Mouse (Mus musculus) heart, postnatal 36 days (tissue): ENCODE measurements around the gene Snx5. TPM values are rescaled to one million over a fixed set of nuclear protein-coding genes. Genes with fewer than 3 reads are reported as not detected.

Experiments
- DNase-seq, 2 experiments: peaks; one replicate each; pipeline ENCODE4 v3.0.0; 2021 to 2022
- intact Hi-C: fragments of 180-260 bp; cut with DNase I; formaldehyde crosslinking; loops from one replicate; pipeline ENCODE4 v1.15.1; 2025
- total RNA-seq, 2 experiments: library from RNA; stranded (reverse); gene quantifications; 2 replicates each; pipeline ENCODE4 v1.2.3; 2021

Gene Snx5
- total RNA-seq, 2 experiments from 2014 or later: 54.1 to 57.4 TPM

DNA sequence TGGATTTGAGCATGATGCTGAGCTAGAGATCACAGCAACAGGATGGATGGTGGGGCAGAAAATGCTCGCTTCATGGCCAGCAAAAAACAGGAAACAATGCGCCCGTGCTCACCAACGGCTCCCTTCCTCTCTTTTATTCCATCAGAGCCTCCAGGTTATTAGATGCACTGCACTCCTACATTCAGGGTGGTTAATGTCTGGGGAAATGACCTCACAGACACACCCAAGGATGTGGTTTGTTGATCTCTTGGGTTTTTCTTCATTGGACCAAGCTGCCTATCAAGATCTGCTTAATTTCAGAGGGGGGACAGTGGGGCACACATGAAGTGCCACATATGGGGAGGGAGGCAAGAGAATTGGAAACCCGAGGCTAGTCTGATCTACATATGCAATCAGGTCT, 39.6 kb downstream of the Snx5 start:
- no peak for DNase-seq
- intact Hi-C loops: no loop called here

DNA sequence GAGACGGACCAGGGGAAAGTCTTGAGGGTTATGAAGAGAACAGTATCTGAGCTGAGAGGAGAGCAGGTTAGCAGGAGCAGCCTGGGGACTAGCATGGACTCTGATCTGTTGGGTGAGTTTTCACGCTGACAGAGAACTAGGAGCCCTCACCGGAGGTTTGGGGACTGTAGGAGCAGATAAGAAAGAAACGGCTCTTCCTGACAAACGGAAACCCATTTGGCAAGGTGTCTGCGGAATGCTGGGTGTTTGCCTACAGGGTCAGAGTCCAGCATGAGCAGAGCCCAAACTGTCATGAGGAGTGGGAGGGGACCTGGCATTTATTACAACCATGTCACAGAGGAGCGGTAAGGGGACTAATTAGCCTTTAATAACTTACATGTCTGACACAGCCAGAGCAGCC, 40.2 kb downstream of the Snx5 start:
- peak in 1 of 2 experiments; percentile 39 for DNase-seq
- intact Hi-C loops: no loop called here

DNA sequence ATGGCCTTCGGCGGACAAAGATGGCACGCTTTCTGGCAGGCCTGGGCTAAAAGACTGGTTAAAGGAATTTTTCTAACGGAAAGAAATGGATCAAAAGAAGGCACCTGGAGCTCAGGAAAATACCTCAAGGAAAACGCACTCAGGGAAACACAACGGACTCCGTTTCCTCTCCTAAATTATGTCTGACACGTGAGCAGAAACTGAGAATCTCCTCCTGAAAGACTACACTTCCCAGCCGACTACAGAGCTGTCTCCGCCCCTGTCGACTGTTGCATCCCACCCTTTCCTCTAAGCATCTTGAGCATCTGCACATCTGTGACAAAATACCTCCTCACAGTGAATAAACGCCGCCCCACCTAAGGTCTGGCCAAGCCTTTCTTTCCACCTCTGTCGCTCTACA, 41.1 kb downstream of the Snx5 start:
- intact Hi-C loops: no loop called here

DNA sequence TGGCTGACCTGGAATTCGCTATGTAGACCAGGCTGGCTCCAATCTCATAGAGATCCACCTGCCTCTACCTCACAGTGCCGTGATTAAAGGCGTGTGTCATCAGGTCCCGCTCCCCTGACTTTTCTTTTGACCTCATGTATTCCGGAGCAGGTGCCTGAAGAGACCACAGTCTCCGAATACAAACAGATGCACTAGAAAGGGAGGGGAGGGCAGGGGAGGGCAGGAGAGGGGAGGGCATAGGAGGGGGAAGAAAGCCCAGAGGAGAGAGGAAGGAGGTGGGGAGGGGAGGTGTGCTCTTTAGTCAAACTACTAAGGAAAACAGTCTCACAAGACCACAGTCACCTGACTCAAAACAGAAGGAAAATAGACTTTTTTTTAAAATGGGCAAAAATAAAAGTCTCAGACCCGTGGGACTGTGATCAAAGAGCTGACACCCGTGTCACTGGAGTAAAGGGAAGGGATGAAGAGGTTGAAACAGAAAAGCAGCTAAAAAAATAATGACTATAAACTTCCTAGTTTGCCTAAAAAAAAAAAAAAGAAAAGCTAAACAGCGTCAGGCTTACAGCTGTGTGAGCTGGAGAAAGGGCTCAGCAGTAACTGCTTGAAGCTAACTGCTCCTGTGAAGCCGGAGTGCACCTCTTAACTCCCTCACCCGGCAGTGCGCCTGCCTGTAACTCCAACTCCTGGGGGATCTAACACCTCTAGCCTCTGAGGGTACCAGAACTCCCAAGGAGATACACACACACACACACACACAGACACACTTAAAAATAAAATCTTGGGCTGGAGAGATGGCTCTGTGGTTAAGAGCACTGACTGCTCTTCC, 42.0 kb downstream of the Snx5 start:
- no peak for DNase-seq
- intact Hi-C loops: no loop called here

More for the DNA sequence above, 41.1 kb downstream of the Snx5 start:
- DNase-seq: no peak

DNA sequence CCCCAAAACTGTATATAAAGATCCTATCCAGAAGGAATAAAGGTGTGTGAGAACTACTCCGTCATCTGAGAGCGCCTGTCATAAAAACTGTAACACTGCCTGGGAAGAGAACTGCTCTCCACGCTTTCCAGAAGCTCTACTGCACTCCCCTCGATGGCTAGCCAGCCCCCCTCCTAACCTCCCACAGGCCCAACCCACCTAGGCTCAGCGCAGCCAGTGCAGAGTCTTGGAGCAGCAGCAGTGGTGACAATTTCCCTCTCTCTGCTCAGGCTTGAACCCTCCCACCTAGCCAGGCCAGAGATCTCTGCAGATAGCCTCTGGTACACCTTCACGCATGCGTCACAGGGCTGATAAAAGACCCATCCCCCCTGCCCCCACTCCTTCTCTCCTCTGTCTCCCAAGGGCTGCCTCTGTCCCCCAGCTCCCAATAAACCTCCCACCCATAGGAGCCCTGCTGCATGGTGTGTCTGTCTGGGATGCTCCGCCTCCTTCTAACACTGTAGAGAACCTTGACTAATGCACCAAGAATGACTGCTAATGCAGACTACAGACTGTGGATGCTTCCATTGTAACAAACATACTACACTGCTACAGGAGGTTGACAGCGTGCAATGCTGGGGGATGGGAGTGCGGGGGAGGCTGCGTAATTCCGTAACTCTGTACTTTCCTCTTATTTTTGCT, 43.7 kb downstream of the Snx5 start:
- intact Hi-C loops: no loop called here
- no peak for DNase-seq

DNA sequence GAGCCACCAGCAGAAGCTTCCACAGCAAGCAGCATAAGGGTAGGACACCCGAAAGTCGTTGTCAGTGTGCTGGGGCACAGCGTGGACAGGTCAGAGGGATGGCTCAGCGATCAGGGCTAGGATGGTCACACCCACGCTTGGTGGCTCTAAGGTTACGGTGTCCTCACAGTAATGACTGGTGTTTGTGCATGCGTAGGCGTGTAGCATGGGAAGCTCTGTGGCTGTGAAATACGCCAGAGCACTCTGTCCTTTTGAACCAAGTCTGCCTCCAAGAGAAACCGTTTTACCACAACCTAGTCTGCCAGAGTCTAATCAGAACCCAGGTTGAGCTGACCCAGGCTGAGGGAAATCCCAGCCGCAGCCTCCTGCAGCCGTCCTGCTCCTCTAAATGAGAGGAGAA, 46.4 kb downstream of the Snx5 start:
- no peak for DNase-seq
- intact Hi-C loops: no loop called here

DNA sequence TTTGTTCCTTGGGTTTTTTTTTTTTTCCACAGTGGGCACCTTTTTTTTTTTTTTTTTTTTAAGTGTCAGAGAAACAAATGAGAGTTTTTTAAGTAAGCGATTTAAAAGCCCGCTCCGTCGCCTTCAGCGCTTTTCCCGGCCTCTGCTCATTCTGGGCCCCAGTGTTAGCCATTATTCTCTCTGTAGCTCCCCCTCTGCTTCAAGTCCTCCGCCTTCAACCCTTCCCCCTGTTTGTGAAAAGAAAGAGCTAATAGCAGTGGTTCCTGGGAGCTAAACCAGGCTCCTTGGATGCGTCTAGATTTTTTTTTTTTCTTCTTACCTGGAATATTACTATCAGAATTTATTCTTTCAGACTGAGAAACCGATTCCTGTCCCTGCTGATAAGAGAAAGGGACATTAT, 55.1 kb downstream of the Snx5 start:
- no peak for DNase-seq
- intact Hi-C loops: loop anchor here (5.0 kb wide), 1 partner anchor 298 kb away; the partner anchor contains the start of gene Dstn

DNA sequence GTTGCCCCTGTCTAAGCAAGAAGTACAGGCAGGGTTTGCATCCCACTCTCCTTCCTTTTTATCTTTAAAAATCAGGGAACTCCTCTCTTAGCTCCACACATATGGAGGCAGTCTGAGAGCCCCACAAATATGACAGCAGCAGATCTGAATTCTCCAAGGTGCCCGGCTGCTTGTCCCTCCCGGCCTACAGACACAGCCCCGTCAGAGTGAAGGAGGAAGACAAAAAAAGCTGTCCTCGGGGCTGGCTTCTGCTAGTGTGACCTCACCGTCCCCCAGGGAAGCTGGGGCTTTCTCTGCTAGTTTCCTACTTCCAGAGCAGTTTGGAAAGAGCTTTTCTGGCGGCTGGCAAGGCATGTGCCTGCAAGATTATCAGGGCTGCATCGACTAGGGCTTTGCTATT, 55.5 kb downstream of the Snx5 start:
- intact Hi-C loops: loop anchor here (5.0 kb wide), 1 partner anchor 298 kb away; the partner anchor contains the start of gene Dstn
- peak; percentile 48 to 51 for DNase-seq

DNA sequence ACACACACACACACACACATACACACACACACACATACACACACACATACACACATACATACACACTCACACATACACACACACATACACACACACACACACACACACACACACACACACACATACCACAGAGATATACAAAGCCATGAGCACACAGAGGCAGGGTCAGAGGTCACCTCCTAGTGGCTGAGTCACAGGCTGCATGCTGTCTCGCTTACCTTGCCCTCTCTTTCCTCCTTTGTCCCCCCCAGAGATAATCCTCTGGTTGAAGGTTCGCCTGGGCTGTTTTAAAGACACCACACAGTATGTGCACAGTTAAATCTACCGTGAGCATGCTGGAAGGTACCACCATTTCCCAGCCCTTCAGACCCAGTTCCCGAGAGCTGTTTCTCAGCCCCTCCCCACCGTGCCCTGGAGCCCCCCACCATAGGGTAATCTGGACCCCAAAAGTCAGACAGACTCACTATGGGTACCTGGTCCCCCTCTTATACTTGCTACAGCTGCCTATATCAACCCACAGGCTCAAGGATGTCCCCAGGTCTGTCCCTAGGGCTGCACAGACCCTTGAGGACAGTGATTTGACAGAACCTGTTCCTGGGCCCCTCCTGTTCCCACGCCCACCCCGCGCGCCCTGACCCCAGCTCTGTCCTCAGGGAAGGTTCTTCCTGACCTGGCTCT, 56.1 kb downstream of the Snx5 start:
- intact Hi-C loops: loop anchor here (5.0 kb wide), 1 partner anchor 297 kb away; the partner anchor contains the start of gene Dstn

DNA sequence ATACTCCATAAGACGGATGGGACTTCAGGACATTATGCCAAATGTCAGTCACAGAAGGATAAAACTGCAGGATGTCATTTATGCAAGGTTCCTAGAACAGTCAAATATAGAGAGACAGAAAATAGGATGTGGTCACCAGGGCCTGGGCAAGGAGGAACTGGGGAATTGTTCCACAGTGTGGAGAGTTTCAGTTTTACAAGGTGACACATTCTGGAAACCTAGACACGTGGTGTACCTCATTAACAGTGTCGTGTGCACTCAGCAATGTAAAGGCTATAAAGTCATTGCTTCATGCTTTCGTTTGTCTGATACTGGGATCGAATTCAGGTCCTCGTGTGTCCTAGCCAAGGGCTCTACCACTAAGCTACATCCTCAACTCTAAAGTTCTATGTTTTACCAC, 56.9 kb downstream of the Snx5 start:
- intact Hi-C loops: no loop called here
- DNase-seq: no peak

More for the DNA sequence above, 56.1 kb downstream of the Snx5 start:
- DNase-seq: no peak

DNA sequence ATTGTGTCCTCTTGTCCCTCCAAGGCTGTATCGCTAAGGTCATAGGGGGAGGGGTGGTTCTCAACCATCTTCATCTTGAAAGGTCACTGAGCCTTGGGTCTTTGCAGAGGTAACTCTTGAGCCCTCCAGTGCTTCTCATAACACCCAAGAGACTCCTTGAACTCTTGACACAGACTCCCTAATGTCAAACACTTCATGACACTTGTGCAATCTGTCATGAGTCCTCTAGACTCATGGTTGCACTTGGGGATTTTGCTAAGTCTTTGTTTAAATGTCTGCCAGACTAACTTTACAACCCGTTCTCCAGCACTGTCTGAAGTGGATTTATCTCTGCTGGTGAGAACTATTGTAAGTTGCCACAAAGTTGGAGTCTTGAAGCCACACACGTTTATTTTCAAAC, 61.3 kb downstream of the Snx5 start:
- no peak for DNase-seq
- intact Hi-C loops: no loop called here

DNA sequence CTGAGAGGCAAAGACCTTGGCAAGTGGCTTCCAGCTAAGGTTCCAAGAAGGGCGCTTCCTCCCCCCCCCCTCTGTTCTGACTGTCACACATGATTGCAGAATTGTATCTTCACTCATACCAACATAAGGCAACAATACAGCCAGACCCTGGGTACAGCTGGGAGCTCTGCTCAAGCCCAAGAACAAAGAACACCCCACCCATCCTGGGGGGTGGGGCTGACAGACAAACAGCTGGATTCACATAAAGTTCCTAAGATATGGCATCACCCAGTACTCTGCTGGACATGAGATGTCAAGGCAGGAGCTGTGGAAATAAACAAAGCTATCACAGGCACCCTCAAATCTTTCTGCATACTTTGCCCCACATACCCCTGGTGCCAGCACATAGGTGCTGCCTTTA, 63.3 kb downstream of the Snx5 start:
- no peak for DNase-seq
- intact Hi-C loops: no loop called here

DNA sequence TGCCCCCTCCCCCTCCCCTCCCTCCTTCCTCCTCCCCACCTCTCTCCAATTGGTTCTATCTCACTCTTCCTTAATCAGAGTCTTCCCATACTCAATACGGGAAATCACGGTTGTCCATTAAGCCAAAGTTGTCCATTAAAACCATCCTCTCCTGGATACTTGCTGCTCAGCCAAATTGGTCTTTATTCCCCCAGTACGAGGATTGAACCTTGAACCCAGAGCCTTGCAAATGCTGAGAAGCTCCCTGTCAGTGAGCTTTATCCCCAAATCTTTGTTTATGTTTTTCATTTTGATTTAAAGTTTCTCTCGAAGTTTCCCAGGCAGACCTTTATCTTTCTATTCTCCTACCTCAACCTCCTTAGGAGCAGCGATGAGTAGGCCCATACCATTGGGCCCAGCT, 67.7 kb downstream of the Snx5 start:
- DNase-seq: no peak
- intact Hi-C loops: no loop called here

DNA sequence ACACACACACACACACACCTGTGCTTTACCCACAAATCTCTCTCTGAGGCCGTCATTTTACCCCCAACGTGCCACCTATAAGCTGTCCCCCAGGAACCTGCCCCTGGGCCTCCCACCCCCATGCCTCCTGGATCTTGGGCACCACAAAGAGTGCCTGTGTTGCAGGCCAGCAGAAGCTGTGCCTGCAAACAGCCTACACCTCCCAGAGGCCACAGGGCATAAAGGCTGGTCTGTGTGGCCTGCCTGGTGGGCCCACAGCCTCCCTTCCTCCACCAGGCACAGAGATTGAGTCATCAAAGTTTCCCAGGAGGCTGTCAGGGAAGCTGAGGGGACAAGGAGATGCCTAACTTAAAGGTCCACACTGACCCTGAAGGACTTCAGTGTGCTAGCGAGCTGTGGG, 68.1 kb downstream of the Snx5 start:
- intact Hi-C loops: no loop called here

DNA sequence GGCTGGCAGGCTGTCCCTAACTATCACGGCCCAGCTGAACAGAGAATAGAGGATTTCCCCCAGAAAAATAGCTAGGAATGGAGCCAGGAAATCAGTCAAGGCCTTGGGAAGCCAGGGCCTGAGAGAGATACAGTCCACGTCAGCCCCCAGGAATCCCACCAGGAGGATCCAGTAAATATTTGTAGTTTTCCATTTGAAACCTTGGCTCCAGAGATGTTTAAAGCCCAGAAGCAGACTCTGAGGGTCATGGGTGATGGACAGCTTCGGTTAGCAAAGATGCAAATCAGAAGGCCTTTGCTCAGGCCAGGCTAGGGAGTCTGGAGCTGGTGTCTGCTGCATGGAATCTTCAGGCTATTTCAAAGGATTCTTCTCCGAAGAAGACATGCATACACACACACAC, 68.6 kb downstream of the Snx5 start:
- DNase-seq: no peak
- intact Hi-C loops: no loop called here

More for the DNA sequence above, 68.1 kb downstream of the Snx5 start:
- no peak for DNase-seq

Other genes starting within 250 kb of the Snx5 start
- gene Banf2, start 237.8 kb downstream of the Snx5 start, total RNA-seq: not detected
- 10 to 100 TPM; 12.4 to 14.4 TPM for gene Mgme1, start 243 bp downstream of the Snx5 start, total RNA-seq
- gene Ovol2, start 61.2 kb upstream of the Snx5 start, total RNA-seq: not detected
- gene Kat14, start 98.1 kb upstream of the Snx5 start, total RNA-seq: 10 to 100 TPM; 22.6 to 23.3 TPM
- 10 to 100 TPM in 1 of 2 experiments, 1 to 10 TPM in 1; 9.1 to 10.9 TPM for gene Pet117, start 98.1 kb upstream of the Snx5 start, total RNA-seq